Mouse (Mus musculus): ENCODE results near the gene Lgr6.

DNA sequence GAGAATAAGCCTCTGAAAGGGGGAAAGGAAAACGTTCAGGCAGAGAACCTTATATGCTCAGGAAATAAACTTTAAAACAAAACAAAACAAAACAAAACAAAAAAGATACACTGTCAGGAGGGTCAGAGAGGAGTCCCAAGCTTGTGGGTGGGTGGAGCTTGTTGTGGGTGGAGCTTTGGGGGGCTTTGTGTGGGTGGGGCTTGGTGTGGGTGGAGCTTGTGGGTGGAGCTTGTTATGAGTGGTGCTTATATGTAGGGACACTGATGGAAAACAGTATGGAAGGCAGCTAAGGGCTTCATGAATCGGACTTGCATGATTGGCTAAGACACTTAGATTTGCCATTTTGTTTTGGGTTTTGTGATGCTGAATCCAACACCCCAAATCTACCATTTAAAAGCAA, 34.8 kb upstream of the Lgr6 start:
- TF ChIP-seq POLR2A (IDR thresholded peaks at IDR 0.05; ENCODE audit: low read depth, low read length) (no peak), CTCF (IDR thresholded peaks at IDR 0.05; ENCODE audit: borderline replicate concordance, insufficient read depth, low read length) (no peak)

Data from embryonic fibroblast, embryonic 13.5 days (primary cell).